Mouse (Mus musculus): ENCODE results near the gene Zdhhc19.
A peak's percentile ranks its signal among the peaks of the same experiment; 100 is the strongest.

Gene Zdhhc19

DNA sequence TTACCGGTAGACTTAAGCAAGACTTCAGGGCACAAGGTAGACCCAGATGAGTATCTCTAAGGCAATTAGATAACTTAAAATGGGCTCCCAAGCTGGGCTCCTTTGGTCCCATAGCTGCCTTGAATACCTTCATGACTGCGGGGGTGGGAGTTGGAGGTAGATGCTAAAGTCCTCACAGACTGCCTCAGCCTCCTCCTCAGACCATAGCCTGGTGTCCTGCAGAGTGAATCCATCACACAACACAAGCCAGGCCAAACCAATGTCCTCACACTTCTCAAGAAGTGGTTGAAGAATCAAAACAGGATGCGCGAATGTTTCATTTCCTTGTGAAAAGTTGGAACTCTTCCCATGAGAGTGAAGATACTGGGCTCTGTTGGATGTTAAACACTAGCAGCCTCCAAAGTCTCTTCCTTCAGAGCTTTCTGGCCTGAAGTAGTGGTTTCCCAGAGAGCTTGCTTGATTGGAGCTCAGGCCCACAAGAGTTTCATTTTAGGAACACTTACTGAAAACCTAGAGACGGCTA is 97.3 kb downstream of the Zdhhc19 start:
- no peak overlapping the region for H3K4me3 ChIP-seq (replicated peaks; ENCODE audit: low read length)
- TF ChIP-seq POU5F1 (IDR thresholded peaks at IDR 0.05; ENCODE audit: borderline replicate concordance, low read length) (no peak), CTCF (conservative IDR thresholded peaks at IDR 0.05; ENCODE audit: low read length) (no peak), NANOG (IDR thresholded peaks at IDR 0.05; ENCODE audit: borderline replicate concordance, low read length) (no peak)
- H3K36me3 ChIP-seq (ENCODE audit: insufficient read depth, low read length), result no peaks in the 10 kb centered on the region
- H3K9me3 ChIP-seq (ENCODE audit: low read length), result peaks cover 16% of the 10 kb centered on the region
- H3K4me1 ChIP-seq (replicated peaks; ENCODE audit: low read depth, low read length), result peaks cover 7% of the 10 kb centered on the region
- H3K27me3 ChIP-seq (ENCODE audit: insufficient read depth, low read length), result no peaks in the 10 kb centered on the region

DNA sequence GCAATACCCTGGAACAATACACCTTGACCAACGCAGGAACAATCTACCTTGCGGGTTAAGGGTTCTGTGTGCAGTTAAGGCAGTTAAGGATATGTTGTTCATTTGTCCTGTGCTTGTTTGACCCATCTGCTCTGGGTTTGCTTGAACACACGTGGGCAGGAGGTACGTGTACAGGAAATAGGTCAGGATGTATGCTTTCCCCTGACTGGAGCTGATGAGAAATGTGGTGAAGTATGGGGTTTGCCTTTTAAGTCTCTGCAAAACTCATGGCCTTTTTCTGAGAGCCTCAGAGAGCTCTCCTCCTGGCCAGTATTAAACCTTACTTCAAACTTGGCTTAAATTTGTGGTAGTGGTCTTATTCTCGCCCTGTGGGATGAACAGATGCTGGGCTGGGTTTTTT is 97.9 kb downstream of the Zdhhc19 start:
- Histone ChIP-seq H3K36me3 (ENCODE audit: insufficient read depth, low read length) (no peaks in the 10 kb centered on the region), H3K4me1 (replicated peaks; ENCODE audit: low read depth, low read length) (peaks cover 7% of the 10 kb centered on the region), H3K9me3 (ENCODE audit: low read length) (peaks cover 10% of the 10 kb centered on the region), H3K4me3 (replicated peaks; ENCODE audit: low read length) (no peak overlapping the region), H3K27me3 (ENCODE audit: insufficient read depth, low read length) (no peaks in the 10 kb centered on the region)
- no peak for TF ChIP-seq POU5F1 (IDR thresholded peaks at IDR 0.05; ENCODE audit: borderline replicate concordance, low read length)
- TF ChIP-seq CTCF (conservative IDR thresholded peaks at IDR 0.05; ENCODE audit: low read length), result no peak
- no peak for TF ChIP-seq NANOG (IDR thresholded peaks at IDR 0.05; ENCODE audit: borderline replicate concordance, low read length)

DNA sequence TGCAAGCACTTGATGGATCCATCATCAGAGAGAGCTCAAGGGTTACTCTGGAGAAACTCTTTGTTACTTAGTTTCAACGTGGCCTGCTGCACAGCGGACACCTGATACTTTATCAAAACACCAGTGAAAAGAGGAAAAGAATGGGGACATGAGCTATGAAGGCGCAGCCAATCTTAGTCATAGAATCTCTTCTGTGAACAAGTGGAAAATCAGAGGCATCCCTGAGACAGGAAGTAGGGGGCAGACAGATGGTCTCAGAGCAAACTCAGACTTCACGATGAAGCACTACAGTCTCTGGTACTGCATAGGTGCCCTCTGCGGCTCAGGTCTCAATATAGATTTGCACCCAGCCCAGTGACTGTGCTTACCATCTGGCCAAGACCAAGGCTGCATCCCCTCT is 98.6 kb downstream of the Zdhhc19 start:
- Histone ChIP-seq H3K36me3 (ENCODE audit: insufficient read depth, low read length) (no peaks in the 10 kb centered on the region), H3K27me3 (ENCODE audit: insufficient read depth, low read length) (no peaks in the 10 kb centered on the region), H3K9me3 (ENCODE audit: low read length) (peaks cover 4% of the 10 kb centered on the region), H3K4me1 (replicated peaks; ENCODE audit: low read depth, low read length) (peaks cover 7% of the 10 kb centered on the region), H3K4me3 (replicated peaks; ENCODE audit: low read length) (no peak overlapping the region)
- TF ChIP-seq CTCF (conservative IDR thresholded peaks at IDR 0.05; ENCODE audit: low read length), result no peak
- TF ChIP-seq NANOG (IDR thresholded peaks at IDR 0.05; ENCODE audit: borderline replicate concordance, low read length), result no peak
- no peak for TF ChIP-seq POU5F1 (IDR thresholded peaks at IDR 0.05; ENCODE audit: borderline replicate concordance, low read length)

DNA sequence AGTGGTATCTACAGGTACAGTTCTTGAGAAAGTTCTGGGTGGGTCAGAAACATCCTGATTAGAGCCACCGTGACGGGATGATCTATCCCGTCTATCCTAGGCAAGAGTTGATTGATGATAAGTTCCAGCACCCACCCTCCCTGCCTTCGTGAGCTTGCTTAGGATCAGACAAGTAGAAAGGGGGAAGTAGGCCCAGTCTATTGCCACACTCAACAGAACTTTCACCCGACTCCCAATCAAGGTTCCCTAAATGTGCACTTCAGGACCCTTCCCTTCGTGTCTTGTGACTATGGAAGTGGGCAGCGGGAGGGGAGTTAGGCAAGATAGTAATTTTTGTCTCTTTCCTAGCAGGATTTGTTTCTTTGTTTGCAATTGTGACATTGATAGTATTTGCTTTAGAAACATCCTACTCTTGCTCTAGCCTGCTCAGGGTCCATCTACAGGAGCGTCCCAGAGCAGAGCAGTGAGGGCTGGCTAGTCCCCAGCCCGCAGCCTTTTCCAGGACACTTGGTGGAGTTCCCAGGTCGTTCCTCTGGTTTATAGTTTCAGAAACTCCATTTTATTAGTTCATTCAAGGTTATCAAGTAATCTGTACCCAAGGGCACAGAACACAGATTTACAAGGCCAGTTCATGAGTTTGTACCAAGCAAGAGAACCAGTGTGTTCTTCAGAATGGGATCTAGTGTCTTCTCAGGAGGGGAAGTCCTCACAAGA is 99.2 kb downstream of the Zdhhc19 start:
- Histone ChIP-seq H3K36me3 (ENCODE audit: insufficient read depth, low read length) (no peaks in the 10 kb centered on the region), H3K27me3 (ENCODE audit: insufficient read depth, low read length) (no peaks in the 10 kb centered on the region), H3K4me3 (replicated peaks; ENCODE audit: low read length) (no peak overlapping the region), H3K4me1 (replicated peaks; ENCODE audit: low read depth, low read length) (peaks cover 7% of the 10 kb centered on the region), H3K9me3 (ENCODE audit: low read length) (no peaks in the 10 kb centered on the region)
- no peak for TF ChIP-seq POU5F1 (IDR thresholded peaks at IDR 0.05; ENCODE audit: borderline replicate concordance, low read length)

DNA sequence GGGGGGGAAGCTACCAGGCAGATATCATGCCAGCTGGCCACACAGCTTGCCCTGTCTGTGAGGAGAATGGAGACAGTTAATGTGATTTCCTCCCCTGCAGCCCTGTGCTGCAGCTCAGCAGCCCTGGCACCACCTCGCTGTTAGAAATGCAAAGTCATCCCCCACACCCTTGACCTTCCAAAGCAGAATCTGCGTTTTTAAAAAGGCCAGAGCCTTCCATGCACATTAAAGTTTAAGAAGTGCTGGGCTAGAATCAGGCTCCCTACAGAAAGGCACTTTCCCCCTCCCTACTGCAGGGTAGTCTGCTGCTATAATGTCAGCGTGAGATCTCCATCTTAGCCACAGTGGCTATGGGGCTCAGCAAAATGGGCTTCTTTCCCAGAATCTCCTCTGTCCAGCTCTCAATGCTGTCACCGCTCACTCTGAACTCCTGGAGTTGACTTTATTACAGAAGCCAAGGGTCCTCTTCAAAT is 101.9 kb downstream of the Zdhhc19 start:
- Histone ChIP-seq H3K9me3 (ENCODE audit: low read length) (no peaks in the 10 kb centered on the region), H3K4me3 (replicated peaks; ENCODE audit: low read length) (0 out of 2 replicates have a peak overlapping the region, but pooled peaks have one; percentile 5), H3K36me3 (ENCODE audit: insufficient read depth, low read length) (no peaks in the 10 kb centered on the region), H3K4me1 (replicated peaks; ENCODE audit: low read depth, low read length) (peaks cover 7% of the 10 kb centered on the region), H3K27me3 (ENCODE audit: insufficient read depth, low read length) (no peaks in the 10 kb centered on the region)
- no peak for TF ChIP-seq CTCF (conservative IDR thresholded peaks at IDR 0.05; ENCODE audit: low read length)
- no peak for TF ChIP-seq POU5F1 (IDR thresholded peaks at IDR 0.05; ENCODE audit: borderline replicate concordance, low read length)

DNA sequence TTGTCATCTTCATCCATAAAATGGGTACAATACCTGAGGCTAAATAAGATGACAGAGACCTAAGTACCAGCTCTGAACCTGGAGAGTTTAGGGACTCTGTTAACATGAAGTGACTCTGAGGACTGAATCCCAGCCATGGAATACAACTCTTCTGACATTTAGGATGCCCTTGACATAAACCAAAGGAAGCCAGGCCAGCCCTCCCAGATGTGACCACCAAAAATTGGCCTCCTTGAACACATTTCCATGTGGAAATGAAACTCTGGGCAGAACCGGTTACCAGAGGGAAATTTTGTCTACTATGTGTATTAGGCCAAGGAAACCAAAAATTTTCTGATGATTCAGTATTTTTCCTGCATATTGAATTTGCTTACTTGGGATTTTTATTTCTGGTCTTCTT is 103.1 kb downstream of the Zdhhc19 start:
- Histone ChIP-seq H3K4me1 (replicated peaks; ENCODE audit: low read depth, low read length) (peaks cover 7% of the 10 kb centered on the region), H3K36me3 (ENCODE audit: insufficient read depth, low read length) (no peaks in the 10 kb centered on the region), H3K9me3 (ENCODE audit: low read length) (no peaks in the 10 kb centered on the region), H3K27me3 (ENCODE audit: insufficient read depth, low read length) (no peaks in the 10 kb centered on the region), H3K4me3 (replicated peaks; ENCODE audit: low read length) (no peak overlapping the region)
- TF ChIP-seq NANOG (IDR thresholded peaks at IDR 0.05; ENCODE audit: borderline replicate concordance, low read length), result no peak
- no peak for TF ChIP-seq CTCF (conservative IDR thresholded peaks at IDR 0.05; ENCODE audit: low read length)

DNA sequence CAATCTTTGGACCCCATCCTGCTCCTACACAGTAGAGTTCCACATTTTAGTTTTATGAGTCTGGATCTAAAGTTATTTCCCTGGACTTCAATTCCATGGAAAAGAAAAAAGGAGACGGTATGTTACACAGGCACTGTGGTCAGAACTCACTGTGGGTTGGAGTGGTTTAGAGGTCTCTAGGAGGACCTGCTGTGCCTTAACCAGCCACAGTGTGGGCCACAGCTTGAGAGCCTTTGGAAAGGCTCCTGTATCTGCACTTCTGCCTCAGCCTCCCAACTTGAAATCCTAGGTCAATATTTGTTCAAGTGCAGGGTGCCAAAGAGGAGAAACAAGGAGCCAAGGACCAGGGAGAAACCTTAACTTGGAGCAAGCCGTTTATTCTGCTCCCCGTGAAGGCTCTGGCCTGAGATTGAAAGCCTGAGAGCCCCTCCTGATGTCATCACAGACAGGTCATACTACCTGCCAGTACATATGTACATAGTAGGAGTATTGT is 106.2 kb downstream of the Zdhhc19 start:
- H3K9me3 ChIP-seq (ENCODE audit: low read length), result no peaks in the 10 kb centered on the region
- no peaks in the 10 kb centered on the region for H3K36me3 ChIP-seq (ENCODE audit: insufficient read depth, low read length)
- no peak for TF ChIP-seq NANOG (IDR thresholded peaks at IDR 0.05; ENCODE audit: borderline replicate concordance, low read length)
- TF ChIP-seq POU5F1 (IDR thresholded peaks at IDR 0.05; ENCODE audit: borderline replicate concordance, low read length), result no peak
- TF ChIP-seq CTCF (conservative IDR thresholded peaks at IDR 0.05; ENCODE audit: low read length), result no peak
- H3K27me3 ChIP-seq (ENCODE audit: insufficient read depth, low read length), result no peaks in the 10 kb centered on the region
- peaks cover 15% of the 10 kb centered on the region for H3K4me1 ChIP-seq (replicated peaks; ENCODE audit: low read depth, low read length)
- no peak overlapping the region for H3K4me3 ChIP-seq (replicated peaks; ENCODE audit: low read length)

DNA sequence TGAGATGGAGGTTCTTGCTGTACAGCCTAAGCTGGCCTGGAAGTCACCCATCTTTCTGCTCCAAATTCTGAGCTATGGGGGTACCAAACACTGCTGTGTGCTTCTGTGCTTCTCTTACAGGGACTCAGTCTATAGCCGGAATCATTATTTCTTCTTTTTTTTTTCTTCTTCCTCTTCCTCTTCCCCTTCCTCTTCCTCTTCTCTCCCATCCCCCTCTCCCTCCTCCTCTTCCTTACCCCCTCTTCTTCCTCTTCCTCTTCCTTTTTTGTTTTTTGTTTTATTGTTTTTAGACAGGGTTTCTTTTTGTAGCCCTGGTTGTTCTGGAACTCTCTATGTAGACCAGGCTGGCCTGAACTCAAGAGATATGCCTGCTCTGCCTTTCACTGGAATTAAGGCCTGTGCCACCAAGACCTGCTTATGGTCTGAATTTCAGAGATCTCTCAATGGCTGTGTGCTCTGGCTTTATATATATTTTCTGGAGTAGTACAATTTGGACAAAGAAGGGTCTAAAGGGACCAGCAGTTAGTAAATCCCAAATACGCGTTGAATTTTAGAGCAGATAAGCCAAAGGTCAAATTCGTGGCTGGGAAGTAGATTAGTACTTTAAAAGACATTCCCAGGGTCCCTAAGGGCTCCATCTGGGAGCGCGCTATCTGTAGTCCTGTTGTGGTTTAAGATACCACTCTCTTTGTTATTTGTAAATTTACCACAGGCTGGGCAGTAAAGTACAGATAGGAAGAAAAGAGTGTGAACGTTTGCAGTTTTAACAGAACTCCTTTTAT is 111.7 kb downstream of the Zdhhc19 start:
- Histone ChIP-seq H3K4me1 (replicated peaks; ENCODE audit: low read depth, low read length) (peaks cover 49% of the 10 kb centered on the region), H3K36me3 (ENCODE audit: insufficient read depth, low read length) (peaks cover 29% of the 10 kb centered on the region)

More for the DNA sequence above, 111.7 kb downstream of the Zdhhc19 start:
- Histone ChIP-seq H3K4me3 (replicated peaks; ENCODE audit: low read length) (peak overlapping the region; percentile 99), H3K9me3 (ENCODE audit: low read length) (no peaks in the 10 kb centered on the region), H3K27me3 (ENCODE audit: insufficient read depth, low read length) (no peaks in the 10 kb centered on the region)
- TF ChIP-seq NANOG (IDR thresholded peaks at IDR 0.05; ENCODE audit: borderline replicate concordance, low read length) (no peak), CTCF (conservative IDR thresholded peaks at IDR 0.05; ENCODE audit: low read length) (no peak), POU5F1 (IDR thresholded peaks at IDR 0.05; ENCODE audit: borderline replicate concordance, low read length) (no peak)
